Mouse (Mus musculus): ENCODE measurements around the gene Atp1a4. TPM values are rescaled to one million over a fixed set of nuclear protein-coding genes. Genes with fewer than 3 reads are reported as not detected.
"Not testable (repeated sequence)": the region's sequence is repeated elsewhere in the genome, so short reads cannot be mapped to it uniquely, and the experiment has no call there.

Atp1a4 gene
- total RNA-seq, 2 experiments from 2014 or later = not detected

- intact Hi-C loops (cut with DNase I) = no loop called here
- no peak for DNase-seq (ENCODE audit: low spot score in 2 of 2)
These were observed 26.0 kb upstream of the Atp1a4 start for GRCm38 (mm10) chr1:172284221-172284620.

- DNase-seq (ENCODE audit: low spot score in 2 of 2) = no peak
- intact Hi-C loops (cut with DNase I) = no loop called here
These were observed 24.9 kb upstream of the Atp1a4 start for GRCm38 (mm10) chr1:172283073-172283472.

- peak in 1 of 2 experiments; percentile 85 for DNase-seq (ENCODE audit: low spot score in 2 of 2)
- intact Hi-C loops (cut with DNase I) = loop anchor here (2.0 kb wide), 3 partner anchors 19 to 75 kb away; partner anchors contain the start of gene Pea15a
These were observed 23.5 kb upstream of the Atp1a4 start for GRCm38 (mm10) chr1:172281522-172282254.

GRCm38 (mm10) chr1:172279768-172280509, 21.7 kb upstream of the Atp1a4 start:
- intact Hi-C loops (cut with DNase I) = loop anchor here (2.0 kb wide), 3 partner anchors 21 to 73 kb away; partner anchors contain the start of gene Pea15a
- DNase-seq (ENCODE audit: low spot score in 2 of 2) = no peak

GRCm38 (mm10) chr1:172278328-172278727, 20.1 kb upstream of the Atp1a4 start:
- DNase-seq (ENCODE audit: low spot score in 2 of 2) = no peak
- intact Hi-C loops (cut with DNase I) = no loop called here

GRCm38 (mm10) chr1:172277172-172277571, 19.0 kb upstream of the Atp1a4 start:
- intact Hi-C loops (cut with DNase I) = no loop called here

GRCm38 (mm10) chr1:172274547-172274946, 16.3 kb upstream of the Atp1a4 start:
- no peak for DNase-seq (ENCODE audit: low spot score in 2 of 2)
- intact Hi-C loops (cut with DNase I) = no loop called here

More at GRCm38 (mm10) chr1:172277172-172277571, 19.0 kb upstream of the Atp1a4 start:
- DNase-seq (ENCODE audit: low spot score in 2 of 2) = no peak

GRCm38 (mm10) chr1:172274116-172274515, 15.9 kb upstream of the Atp1a4 start:
- DNase-seq (ENCODE audit: low spot score in 2 of 2) = no peak
- intact Hi-C loops (cut with DNase I) = no loop called here

- intact Hi-C loops (cut with DNase I) = no loop called here
- DNase-seq (ENCODE audit: low spot score in 2 of 2) = no peak
These were observed 15.2 kb upstream of the Atp1a4 start for GRCm38 (mm10) chr1:172273386-172273785.

- intact Hi-C loops (cut with DNase I) = no loop called here
- peak; percentile 43 to 49 for DNase-seq (ENCODE audit: low spot score in 2 of 2)
These were observed 13.6 kb upstream of the Atp1a4 start for GRCm38 (mm10) chr1:172271765-172272164.

GRCm38 (mm10) chr1:172271208-172271607, 13.0 kb upstream of the Atp1a4 start:
- intact Hi-C loops (cut with DNase I) = no loop called here
- DNase-seq (ENCODE audit: low spot score in 2 of 2) = no peak

- intact Hi-C loops (cut with DNase I) = no loop called here
- no peak for DNase-seq (ENCODE audit: low spot score in 2 of 2)
These were observed 3.4 kb upstream of the Atp1a4 start, which contains the start of gene Igsf8 for GRCm38 (mm10) chr1:172261477-172262078. TSS of gene Igsf8 (plus strand) at chr1:172261641.

- no peak for DNase-seq (ENCODE audit: low spot score in 2 of 2)
- intact Hi-C loops (cut with DNase I) = no loop called here
These were observed 10.5 kb downstream of the Atp1a4 start for GRCm38 (mm10) chr1:172247679-172248078.

GRCm38 (mm10) chr1:172247216-172247615, 11.0 kb downstream of the Atp1a4 start:
- intact Hi-C loops (cut with DNase I) = no loop called here
- DNase-seq (ENCODE audit: low spot score in 2 of 2) = peak; percentile 6 to 47

- DNase-seq (ENCODE audit: low spot score in 2 of 2); intact Hi-C loops (cut with DNase I): not testable (repeated sequence)
These were observed 13.6 kb downstream of the Atp1a4 start for GRCm38 (mm10) chr1:172244645-172245044.

GRCm38 (mm10) chr1:172243547-172244205, 14.5 kb downstream of the Atp1a4 start:
- DNase-seq (ENCODE audit: low spot score in 2 of 2) = no peak
- intact Hi-C loops (cut with DNase I) = no loop called here

- no peak for DNase-seq (ENCODE audit: low spot score in 2 of 2)
- intact Hi-C loops (cut with DNase I) = no loop called here
These were observed 15.8 kb downstream of the Atp1a4 start for GRCm38 (mm10) chr1:172242401-172242800.

GRCm38 (mm10) chr1:172240945-172241708, 17.1 kb downstream of the Atp1a4 start:
- no peak for DNase-seq (ENCODE audit: low spot score in 2 of 2)
- intact Hi-C loops (cut with DNase I) = no loop called here

GRCm38 (mm10) chr1:172229215-172229614, 29.0 kb downstream of the Atp1a4 start:
- no peak for DNase-seq (ENCODE audit: low spot score in 2 of 2)
- intact Hi-C loops (cut with DNase I) = no loop called here
